Mouse (Mus musculus) liver, embryonic 13.5 days (tissue): ENCODE data around the gene Btbd35f9. TPM values are rescaled to one million over a fixed set of nuclear protein-coding genes. Genes with fewer than 3 reads are reported as not detected.
"Not testable (repeated sequence)": the region's sequence is repeated elsewhere in the genome, so short reads cannot be mapped to it uniquely, and the experiment has no call there.

ENCODE experiments used
- ATAC-seq: fragments of 200-750 bp; cut with Nextera tagmentation; 2 replicates; pipeline ENCODE4 v1.8.0; 2017; ENCODE audit warnings: low read depth, mild to moderate bottlenecking, moderate number of reproducible peaks, moderate library complexity
- DNase-seq: peaks from one replicate; pipeline ENCODE4 v3.0.0; 2022
- H3K27ac ChIP-seq: fragments of 300-500 bp; sonication (generic); 2 replicates; pipeline ENCODE4 v1.5.1; 2015; ENCODE audit warnings: moderate library complexity, mild to moderate bottlenecking, inconsistent platforms
- H3K27me3 ChIP-seq: fragments of 300-500 bp; sonication (generic); 2 replicates; pipeline ENCODE4 v1.6.1; 2015; ENCODE audit warnings: mild to moderate bottlenecking, inconsistent platforms
- H3K36me3 ChIP-seq: fragments of 300-500 bp; sonication (generic); 2 replicates; pipeline ENCODE4 v1.6.1; 2015; ENCODE audit warnings: mild to moderate bottlenecking, inconsistent platforms
- H3K4me1 ChIP-seq: fragments of 300-500 bp; sonication (generic); replicated peaks from 2 replicates; pipeline ENCODE4 v1.6.1; 2015; ENCODE audit warnings: inconsistent platforms
- H3K4me2 ChIP-seq: fragments of 300-500 bp; sonication (generic); 2 replicates; pipeline ENCODE4 v1.6.1; 2015; ENCODE audit warnings: inconsistent platforms, mild to moderate bottlenecking, moderate library complexity
- H3K4me3 ChIP-seq: fragments of 300-500 bp; sonication (generic); replicated peaks from 2 replicates; pipeline ENCODE4 v1.5.1; 2015; ENCODE audit warnings: mild to moderate bottlenecking, inconsistent platforms
- H3K9ac ChIP-seq: fragments of 300-500 bp; sonication (generic); 2 replicates; pipeline ENCODE4 v1.6.1; 2015; ENCODE audit warnings: mild to moderate bottlenecking, inconsistent platforms
- H3K9me3 ChIP-seq: fragments of 300-500 bp; sonication (generic); replicated peaks from 2 replicates; pipeline ENCODE4 v1.6.1; 2016; ENCODE audit warnings: inconsistent platforms
- WGBS: fragments of 180-500 bp; shearing (Covaris S2); methylation state at CpG from one replicate; pipeline ENCODE4 v1.1.7; 2015; ENCODE audit not compliant: insufficient replicate concordance; 5-methylcytosine and 5-hydroxymethylcytosine counted together
- polyA plus RNA-seq: library from polyadenylated mRNA; unstranded; fragments of >200 nt; fragmentation: Nextera tagmentation; extraction: Ambion mirVana; gene quantifications from 2 replicates; pipeline ENCODE4 v1.2.1, GENCODE M21; 2015

Btbd35f9 gene
- polyA plus RNA-seq = not detected in 2 replicates

DNA sequence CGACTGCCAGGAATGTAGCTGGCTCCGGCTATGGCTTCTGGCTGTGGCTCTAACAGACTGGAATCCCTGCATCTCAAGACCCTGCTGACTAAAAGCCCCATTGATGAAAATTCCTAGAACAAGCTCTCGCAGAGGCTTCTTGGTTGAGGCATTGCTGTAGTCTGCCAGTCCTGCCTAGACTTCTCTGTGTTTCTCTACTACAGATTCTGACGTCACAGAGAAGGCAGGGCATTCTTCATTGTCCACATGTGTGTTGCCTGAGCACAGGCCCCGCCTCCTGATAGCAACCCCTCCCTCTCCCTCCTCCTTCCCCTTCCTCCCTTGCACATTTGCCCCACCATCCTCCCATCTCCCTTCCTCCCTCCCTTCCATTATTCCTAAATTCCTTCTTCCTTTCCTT, at the start of gene Btbd35f9:
TSS of gene Btbd35f9 (minus strand) at position 101 of the 400 bp plus-strand sequence.
- not testable (repeated sequence) for H3K27me3 ChIP-seq, H3K4me1 ChIP-seq, H3K9me3 ChIP-seq, H3K9ac ChIP-seq, H3K4me3 ChIP-seq, H3K4me2 ChIP-seq, DNase-seq, H3K27ac ChIP-seq, H3K36me3 ChIP-seq, ATAC-seq
- WGBS = no CpG with 5 or more reads among the region's 5 CpGs

Other genes with a start within 250 kb of the Btbd35f9 start
- gene Btbd35f6, start 205.0 kb downstream of the Btbd35f9 start, polyA plus RNA-seq = not detected in 2 replicates
- not detected in 2 replicates for gene Gm21870, start 174.7 kb downstream of the Btbd35f9 start, polyA plus RNA-seq
- gene Spin2g, start 77.2 kb upstream of the Btbd35f9 start, polyA plus RNA-seq = not detected in 2 replicates